In genomic region chr3:128088207-128088606, GRCm38 (mm10) we compare ENCODE assay signal across 9 mouse cellular contexts.
A peak's percentile ranks its signal among the peaks of the same experiment; 100 is the strongest.
DNase-seq lines count a peak whose midpoint lies in the region; ATAC-seq and TF ChIP-seq lines count a peak whose summit lies in the region.
"Had no signal": no experiment of that assay in that cellular context is flagged by ENCODE, and none has a peak within 500 bp of the region (broad histone marks: within the 10 kb centered on the region; RNA-seq: fewer than 3 reads in every experiment).

No protein-coding gene starts in this region.

- H3K9ac ChIP-seq in heart, adult 2 months (ENCODE audit: low read depth, low read length): no peak overlapping the region
- H3K9ac ChIP-seq in forebrain, postnatal 0 days: no peak overlapping the region
- no peak overlapping the region for H3K9ac ChIP-seq in kidney, embryonic 15.5 days
- no peak overlapping the region for H3K9ac ChIP-seq in limb, embryonic 14.5 days (ENCODE audit: low read depth, low read length, severe bottlenecking)
- no peak overlapping the region for H3K9ac ChIP-seq in neural tube, embryonic 14.5 days (replicated peaks; ENCODE audit: low read depth, low read length)

- H3K79me2 ChIP-seq in heart, adult 2 months (replicated peaks; ENCODE audit: control insufficient read depth, insufficient read depth, low read length): no peaks in the 10 kb centered on the region

- WGBS in heart, adult 2 months: 18% methylated on average over 4 of the region's 4 CpGs
- WGBS in forebrain, postnatal 0 days: 19% methylated on average over 4 of the region's 4 CpGs
- 19% methylated on average over 4 of the region's 4 CpGs for WGBS in kidney, embryonic 15.5 days
- 39% methylated on average over 4 of the region's 4 CpGs for WGBS in limb, embryonic 14.5 days
- WGBS in neural tube, embryonic 14.5 days: 55% methylated on average over 4 of the region's 4 CpGs

- no peak for TF ChIP-seq POLR2A in heart, adult 2 months (IDR thresholded peaks at IDR 0.05; ENCODE audit: insufficient read depth, low read depth, low read length)
- no peak for TF ChIP-seq POLR2A in limb, embryonic 14.5 days (IDR thresholded peaks at IDR 0.05; ENCODE audit: borderline replicate concordance, extremely low read depth, insufficient read depth, insufficient read length)

- TF ChIP-seq CTCF in heart, adult 2 months (IDR thresholded peaks at IDR 0.05): peak; percentile 50
- TF ChIP-seq CTCF in forebrain, postnatal 0 days (IDR thresholded peaks at IDR 0.05; ENCODE audit: low read depth): peak; percentile 85

- no peaks in the 10 kb centered on the region for H3K36me3 ChIP-seq in heart, adult 2 months (ENCODE audit: control insufficient read depth, insufficient read depth, low read length)
- H3K36me3 ChIP-seq in forebrain, postnatal 0 days (ENCODE audit: insufficient read depth): no peaks in the 10 kb centered on the region
- no peaks in the 10 kb centered on the region for H3K36me3 ChIP-seq in kidney, embryonic 15.5 days
- no peaks in the 10 kb centered on the region for H3K36me3 ChIP-seq in limb, embryonic 14.5 days (ENCODE audit: control insufficient read depth, insufficient read depth, low read length)
- H3K36me3 ChIP-seq in neural tube, embryonic 14.5 days (ENCODE audit: control insufficient read depth, insufficient read depth, low read length): no peaks in the 10 kb centered on the region

- no peak overlapping the region for H3K4me3 ChIP-seq in heart, adult 2 months
- H3K4me3 ChIP-seq in forebrain, postnatal 0 days (ENCODE audit: low read depth, low read length): no peak overlapping the region
- no peak overlapping the region for H3K4me3 ChIP-seq in kidney, embryonic 15.5 days (replicated peaks)
- no peak overlapping the region for H3K4me3 ChIP-seq in limb, embryonic 14.5 days (replicated peaks; ENCODE audit: low read length)
- H3K4me3 ChIP-seq in neural tube, embryonic 14.5 days (ENCODE audit: low read depth, low read length): no peak overlapping the region
- H3K4me3 ChIP-seq: megakaryocyte, embryonic 14.5 days had no signal

- ATAC-seq in forebrain, postnatal 0 days: peak; percentile 99
- ATAC-seq in kidney, embryonic 15.5 days (replicated peaks; ENCODE audit: low FRiP score): peak; percentile 94
- ATAC-seq in limb, embryonic 14.5 days (ENCODE audit: low FRiP score, low read depth): peak; percentile 74; the same call in 1 of the 2 replicates
- peak; percentile 91 for ATAC-seq in neural tube, embryonic 14.5 days (ENCODE audit: low read depth)

- H3K4me1 ChIP-seq in heart, adult 2 months (ENCODE audit: control insufficient read depth, insufficient read depth, low read length): no peaks in the 10 kb centered on the region
- no peaks in the 10 kb centered on the region for H3K4me1 ChIP-seq in forebrain, postnatal 0 days (ENCODE audit: insufficient read depth)
- 0 out of 2 replicates have a peak, but pooled peaks cover 4% of the 10 kb centered on the region for H3K4me1 ChIP-seq in kidney, embryonic 15.5 days
- no peaks in the 10 kb centered on the region for H3K4me1 ChIP-seq in limb, embryonic 14.5 days (ENCODE audit: control insufficient read depth, insufficient read depth, low read length)
- H3K4me1 ChIP-seq in neural tube, embryonic 14.5 days (ENCODE audit: control insufficient read depth, insufficient read depth, low read length): no peaks in the 10 kb centered on the region
- H3K4me1 ChIP-seq: megakaryocyte, embryonic 14.5 days had no signal

- H3K27me3 ChIP-seq in heart, adult 2 months (ENCODE audit: control insufficient read depth, insufficient read depth, low read length): no peaks in the 10 kb centered on the region
- H3K27me3 ChIP-seq in forebrain, postnatal 0 days (ENCODE audit: insufficient read depth, low read length): no peaks in the 10 kb centered on the region
- H3K27me3 ChIP-seq in kidney, embryonic 15.5 days: 0 out of 2 replicates have a peak, but pooled peaks cover 8% of the 10 kb centered on the region
- no peaks in the 10 kb centered on the region for H3K27me3 ChIP-seq in limb, embryonic 14.5 days (ENCODE audit: control insufficient read depth, insufficient read depth, low read length)
- H3K27me3 ChIP-seq in neural tube, embryonic 14.5 days (ENCODE audit: control insufficient read depth, insufficient read depth, low read length): no peaks in the 10 kb centered on the region
- H3K27me3 ChIP-seq: megakaryocyte, embryonic 14.5 days had no signal

- no peak for TF ChIP-seq EP300 in heart, adult 2 months (IDR thresholded peaks at IDR 0.05; ENCODE audit: insufficient read depth, low read depth, low read length)

- DNase-seq in heart, adult 2 months: no peak
- DNase-seq in heart, adult 11 months: no peak
- DNase-seq in adrenal gland, postnatal 10 days: peak; percentile 48
- peak; percentile 78 for DNase-seq in forebrain, postnatal 0 days
- peak; percentile 74 for DNase-seq in limb, embryonic 14.5 days (ENCODE audit: low spot score)
- no peak for DNase-seq in gastrocnemius, postnatal 10 days

- no peak overlapping the region for H3K27ac ChIP-seq in heart, adult 2 months
- H3K27ac ChIP-seq in forebrain, postnatal 0 days (ENCODE audit: low read depth, low read length): no peak overlapping the region
- H3K27ac ChIP-seq in kidney, embryonic 15.5 days: no peak overlapping the region
- H3K27ac ChIP-seq in limb, embryonic 14.5 days (replicated peaks; ENCODE audit: low read depth, low read length): no peak overlapping the region
- H3K27ac ChIP-seq in neural tube, embryonic 14.5 days (ENCODE audit: low read depth, low read length): no peak overlapping the region

- no peak overlapping the region for H3K4me2 ChIP-seq in forebrain, postnatal 0 days (ENCODE audit: low read depth)
- H3K4me2 ChIP-seq in kidney, embryonic 15.5 days: no peak overlapping the region
- H3K4me2 ChIP-seq in limb, embryonic 14.5 days (replicated peaks; ENCODE audit: low read depth, low read length, severe bottlenecking): no peak overlapping the region
- no peak overlapping the region for H3K4me2 ChIP-seq in neural tube, embryonic 14.5 days (ENCODE audit: low read depth, low read length)

- no peaks in the 10 kb centered on the region for H3K9me3 ChIP-seq in forebrain, postnatal 0 days (ENCODE audit: low read length)
- no peaks in the 10 kb centered on the region for H3K9me3 ChIP-seq in kidney, embryonic 15.5 days (replicated peaks)
- no peaks in the 10 kb centered on the region for H3K9me3 ChIP-seq in limb, embryonic 14.5 days (ENCODE audit: control insufficient read depth, low read length)
- no peaks in the 10 kb centered on the region for H3K9me3 ChIP-seq in neural tube, embryonic 14.5 days (ENCODE audit: control insufficient read depth, low read length)
- H3K9me3 ChIP-seq: megakaryocyte, embryonic 14.5 days had no signal

- intact Hi-C loops in heart, adult 2 months (cut with DNase I): no loop called here

Comparison
In these comparisons a context has a peak if more than half of its experiments do, and no peak if none do; other contexts are left out.
1. DNase-seq: peak in adrenal gland, postnatal 10 days (single experiment), forebrain, postnatal 0 days (single experiment) and limb, embryonic 14.5 days (single experiment); none in heart, adult 2 months (0 of 2), heart, adult 11 months (single experiment) and gastrocnemius, postnatal 10 days (single experiment).
2. Peak in every context shown above with its lines, with median percentiles within 50 percentile points of each other: ATAC-seq.